ENCODE assay signal across 8 mouse cellular contexts in the genomic region with DNA sequence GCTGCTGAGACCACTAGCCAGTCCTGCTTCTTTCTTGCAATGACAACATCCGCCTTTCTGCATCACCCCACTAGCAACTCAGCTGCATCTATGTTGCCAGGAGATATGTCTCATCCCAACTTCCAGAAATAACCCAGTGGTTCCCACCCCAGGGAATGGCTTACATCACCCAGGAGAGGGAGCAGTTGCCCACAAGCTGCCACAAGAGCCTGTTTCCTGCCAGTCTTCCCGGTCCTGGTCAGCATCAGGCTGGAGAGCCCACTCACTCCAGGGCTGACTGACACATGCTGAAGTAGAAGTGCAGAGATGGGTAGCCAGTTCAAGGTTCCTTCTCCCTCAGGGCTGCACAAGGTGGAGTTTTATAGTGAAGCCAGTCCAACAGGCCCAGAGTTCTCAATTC. TPM values are rescaled to one million over a fixed set of nuclear protein-coding genes. Genes with fewer than 3 reads are reported as not detected.
DNase-seq lines count a peak whose midpoint lies in the region; ATAC-seq and TF ChIP-seq lines count a peak whose summit lies in the region.

No protein-coding gene starts in this region.

- TF ChIP-seq POLR2A in cerebellum, adult 2 months (IDR thresholded peaks at IDR 0.05; ENCODE audit: borderline replicate concordance, insufficient read depth, low read length) = no peak
- TF ChIP-seq POLR2A in CH12.LX (IDR thresholded peaks at IDR 0.05; ENCODE audit: low read depth, low read length) (no peak), myocyte (IDR thresholded peaks at IDR 0.05; ENCODE audit: insufficient read length, low read depth) (peak; percentile 31)

- TF ChIP-seq EP300 in CH12.LX (IDR thresholded peaks at IDR 0.05; ENCODE audit: low read length) = no peak

- dilution Hi-C loops in CH12.LX (cut with MboI; ENCODE audit: extremely low pct_ligation_motif_present, extremely low pct_unique_long_range_greater_than_20kb, low sequenced_read_pairs) = no loop called here

- H3K9ac ChIP-seq in CH12.LX (ENCODE audit: insufficient read depth, low read depth) = no peak overlapping the region
- no peak overlapping the region for H3K9ac ChIP-seq in embryonic facial prominence, embryonic 15.5 days
- H3K9ac ChIP-seq in heart, embryonic 15.5 days = peak overlapping the region; percentile 5; the same call in 1 of the 2 replicates

- no peak for ATAC-seq in cerebellum, adult (ENCODE audit: insufficient number of reproducible peaks, low FRiP score, low TSS enrichment)
- no peak for ATAC-seq in embryonic facial prominence, embryonic 15.5 days (ENCODE audit: insufficient number of reproducible peaks, low FRiP score, low TSS enrichment, low read depth)
- ATAC-seq in heart, embryonic 15.5 days (replicated peaks; ENCODE audit: insufficient number of reproducible peaks, insufficient read depth, low FRiP score, low read depth) = no peak

- H3K4me1 ChIP-seq in cerebellum, adult 2 months (ENCODE audit: control insufficient read depth, insufficient read depth, low read length) = 0 out of 2 replicates have a peak, but pooled peaks cover 3% of the 10 kb centered on the region
- peaks cover 2 to 13% of the 10 kb centered on the region in 2 experiments; a peak in 3 of 4 replicates for H3K4me1 ChIP-seq in CH12.LX (ENCODE audit: control insufficient read depth in 1 of 2, insufficient read depth in 2 of 2)
- peaks cover 67% of the 10 kb centered on the region for H3K4me1 ChIP-seq in embryonic facial prominence, embryonic 15.5 days
- peaks cover 61% of the 10 kb centered on the region for H3K4me1 ChIP-seq in heart, embryonic 15.5 days (replicated peaks)

- H3K4me2 ChIP-seq in CH12.LX (ENCODE audit: insufficient read depth, low read depth, poor library complexity, severe bottlenecking) = no peak overlapping the region
- no peak overlapping the region for H3K4me2 ChIP-seq in embryonic facial prominence, embryonic 15.5 days (replicated peaks)
- no peak overlapping the region for H3K4me2 ChIP-seq in heart, embryonic 15.5 days
- no peak overlapping the region for H3K4me2 ChIP-seq in myocyte (ENCODE audit: low read depth)

- H3K9me3 ChIP-seq in CH12.LX (replicated peaks; ENCODE audit: low read length) = no peaks in the 10 kb centered on the region
- no peaks in the 10 kb centered on the region for H3K9me3 ChIP-seq in embryonic facial prominence, embryonic 15.5 days (replicated peaks)
- no peaks in the 10 kb centered on the region for H3K9me3 ChIP-seq in heart, embryonic 15.5 days (replicated peaks)

- 16% methylated on average over 2 of the region's 2 CpGs for WGBS in cerebellum, adult 2 months
- WGBS in embryonic facial prominence, embryonic 15.5 days = 27% methylated on average over 2 of the region's 2 CpGs
- 15% methylated on average over 2 of the region's 2 CpGs for WGBS in heart, embryonic 15.5 days

- peak; percentile 60 to 70 for DNase-seq in cerebellum, adult 2 months
- DNase-seq in CH12.LX (ENCODE audit: extremely low read depth) = no peak
- peak; percentile 62 to 85 for DNase-seq in left cerebral cortex, adult 8-10 months (ENCODE audit: low spot score in 2 of 2)
- no peak for DNase-seq in c-Kit-positive CD71-positive TER-119-positive erythroid progenitor cells, embryonic 14.5 days (ENCODE audit: low spot score)

- in situ Hi-C loops in CH12.LX (cut with MboI; ENCODE audit: low pct_ligation_motif_present, low pct_unique_long_range_greater_than_20kb, low sequenced_read_pairs) = loop anchor here (5.0 kb wide), 1 partner anchor 36 kb away; no protein-coding TSS in a partner anchor

- H3K4me3 ChIP-seq in cerebellum, adult 2 months (replicated peaks; ENCODE audit: insufficient read depth, low read depth, low read length) = no peak overlapping the region
- H3K4me3 ChIP-seq in CH12.LX (replicated peaks in 1 of 3; ENCODE audit: low read depth in 2 of 3, low read length in 2 of 3, poor library complexity in 1 of 3) (no peak overlapping the region), myocyte (no peak overlapping the region)
- H3K4me3 ChIP-seq in embryonic facial prominence, embryonic 15.5 days (replicated peaks) = no peak overlapping the region
- no peak overlapping the region for H3K4me3 ChIP-seq in heart, embryonic 15.5 days

- H3ac ChIP-seq in myocyte (ENCODE audit: control insufficient read depth, insufficient read length) = no peak overlapping the region

- TF ChIP-seq CTCF in cerebellum, adult 2 months (IDR thresholded peaks at IDR 0.05; ENCODE audit: borderline replicate concordance, insufficient read depth, low read depth, low read length) = peak; percentile 65
- peak in 1 of 2 experiments; percentile 24; a peak in 1 of 4 replicates for TF ChIP-seq CTCF in CH12.LX (conservative IDR thresholded peaks at IDR 0.05 in 1 of 2, IDR thresholded peaks at IDR 0.05 in 1 of 2; ENCODE audit: low read depth in 2 of 2, low read length in 2 of 2)

- TF ChIP-seq RAD21 in CH12.LX (IDR thresholded peaks at IDR 0.05; ENCODE audit: low read depth, low read length) = no peak; the same call in 1 of the 2 replicates

- peaks cover 14% of the 10 kb centered on the region for H3K79me2 ChIP-seq in CH12.LX (replicated peaks; ENCODE audit: control insufficient read depth, extremely low read depth, insufficient read depth, poor library complexity, severe bottlenecking)
- peaks cover 32% of the 10 kb centered on the region for H3K79me2 ChIP-seq in myocyte (ENCODE audit: control insufficient read depth, insufficient read depth)

- H3K27ac ChIP-seq in cerebellum, adult 2 months (ENCODE audit: insufficient read depth, low read length) = no peak overlapping the region
- no peak overlapping the region for H3K27ac ChIP-seq in CH12.LX (ENCODE audit: insufficient read depth, low read depth)
- H3K27ac ChIP-seq in embryonic facial prominence, embryonic 15.5 days (replicated peaks) = peak overlapping the region; percentile 63; the same call in 1 of the 2 replicates
- H3K27ac ChIP-seq in heart, embryonic 15.5 days = peak overlapping the region; percentile 45

- H3K27me3 ChIP-seq in cerebellum, adult 2 months (ENCODE audit: control insufficient read depth, insufficient read depth, low read length) = no peaks in the 10 kb centered on the region
- H3K27me3 ChIP-seq in CH12.LX (replicated peaks) (no peaks in the 10 kb centered on the region), myocyte (ENCODE audit: control insufficient read depth, insufficient read depth, insufficient read length) (no peaks in the 10 kb centered on the region)
- H3K27me3 ChIP-seq in embryonic facial prominence, embryonic 15.5 days = no peaks in the 10 kb centered on the region
- H3K27me3 ChIP-seq in heart, embryonic 15.5 days = no peaks in the 10 kb centered on the region

- H3K36me3 ChIP-seq in CH12.LX (replicated peaks in 1 of 2; ENCODE audit: control insufficient read depth in 1 of 2, insufficient read depth in 1 of 2, low read length in 1 of 2) = peaks cover 11 to 38% of the 10 kb centered on the region in 2 experiments
- peaks cover 47% of the 10 kb centered on the region for H3K36me3 ChIP-seq in embryonic facial prominence, embryonic 15.5 days
- H3K36me3 ChIP-seq in heart, embryonic 15.5 days = peaks cover 31% of the 10 kb centered on the region
- no peaks in the 10 kb centered on the region for H3K36me3 ChIP-seq in myocyte (ENCODE audit: control insufficient read depth, insufficient read depth)

RNA-seq across cellular contexts. Expression of a gene that starts 3.4 kb away (rescaled TPM):
- polyA plus RNA-seq in cerebellum, adult 2 months (2012; rRNA removed) = 226 and 230 TPM in 2 replicates
- 47.5 and 55.1 TPM in 2 replicates for total RNA-seq in CH12.LX (2012; rRNA removed)
- 44.1 and 45.8 TPM in 2 replicates for total RNA-seq in CH12.LX (2014; rRNA removed)
- 72.2 and 76.1 TPM in 2 replicates for polyA plus RNA-seq in CH12.LX (2012; ENCODE audit: insufficient read length, low read depth)
- 11.5 and 13.0 TPM in 2 replicates for polyA plus RNA-seq in embryonic facial prominence, embryonic 15.5 days (2015; fragmentation: Nextera tagmentation; extraction: Ambion mirVana)
- 6.6 and 9.8 TPM in 2 replicates for polyA plus RNA-seq in heart, embryonic 15.5 days (2015; fragmentation: Nextera tagmentation; extraction: Ambion mirVana)
- 100 to 1,000 TPM; 214 to 232 (median 222) TPM for total RNA-seq in left cerebral cortex, adult 8-10 months (2022)
- 69.4 TPM for polyA plus RNA-seq in myocyte (2012; fragmentation: generic; extraction: Trizol)

RNA-seq across cellular contexts. Expression of a gene that starts 9.5 kb away (rescaled TPM):
- 14.3 and 14.8 TPM in 2 replicates for polyA plus RNA-seq in cerebellum, adult 2 months (2012; rRNA removed)
- total RNA-seq in CH12.LX (2012; rRNA removed) = 13.0 and 13.2 TPM in 2 replicates
- total RNA-seq in CH12.LX (2014; rRNA removed) = 6.1 and 7.1 TPM in 2 replicates
- polyA plus RNA-seq in CH12.LX (2012; ENCODE audit: insufficient read length, low read depth) = 15.2 and 15.4 TPM in 2 replicates
- polyA plus RNA-seq in embryonic facial prominence, embryonic 15.5 days (2015; fragmentation: Nextera tagmentation; extraction: Ambion mirVana) = 21.0 and 22.1 TPM in 2 replicates
- polyA plus RNA-seq in heart, embryonic 15.5 days (2015; fragmentation: Nextera tagmentation; extraction: Ambion mirVana) = 12.1 and 13.2 TPM in 2 replicates
- total RNA-seq in left cerebral cortex, adult 8-10 months (2022) = 10 to 100 TPM; 61.3 to 75.7 (median 69.9) TPM
- 42.5 TPM for polyA plus RNA-seq in myocyte (2012; fragmentation: generic; extraction: Trizol)

RNA-seq across cellular contexts. Expression of a gene that starts 19.8 kb away (rescaled TPM):
- 9.2 and 10.9 TPM in 2 replicates for polyA plus RNA-seq in cerebellum, adult 2 months (2012; rRNA removed)
- total RNA-seq in CH12.LX (2012; rRNA removed) = 6.5 and 7.4 TPM in 2 replicates
- total RNA-seq in CH12.LX (2014; rRNA removed) = 2.0 and 2.2 TPM in 2 replicates
- polyA plus RNA-seq in CH12.LX (2012; ENCODE audit: insufficient read length, low read depth) = 6.5 and 7.0 TPM in 2 replicates
- 3.3 TPM in 2 replicates for polyA plus RNA-seq in embryonic facial prominence, embryonic 15.5 days (2015; fragmentation: Nextera tagmentation; extraction: Ambion mirVana)
- polyA plus RNA-seq in heart, embryonic 15.5 days (2015; fragmentation: Nextera tagmentation; extraction: Ambion mirVana) = 1.7 and 2.9 TPM in 2 replicates
- total RNA-seq in left cerebral cortex, adult 8-10 months (2022) = 10 to 100 TPM; 12.1 to 12.9 (median 12.8) TPM
- polyA plus RNA-seq in myocyte (2012; fragmentation: generic; extraction: Trizol) = 5.6 TPM

RNA-seq across cellular contexts. Expression of a gene that starts 20.6 kb away (rescaled TPM):
- polyA plus RNA-seq in cerebellum, adult 2 months (2012; rRNA removed) = 29.0 and 29.6 TPM in 2 replicates
- 11.7 and 12.1 TPM in 2 replicates for total RNA-seq in CH12.LX (2012; rRNA removed)
- total RNA-seq in CH12.LX (2014; rRNA removed) = 10.7 and 13.9 TPM in 2 replicates
- polyA plus RNA-seq in CH12.LX (2012; ENCODE audit: insufficient read length, low read depth) = 10.2 and 10.6 TPM in 2 replicates
- 13.2 and 14.7 TPM in 2 replicates for polyA plus RNA-seq in embryonic facial prominence, embryonic 15.5 days (2015; fragmentation: Nextera tagmentation; extraction: Ambion mirVana)
- 6.6 and 9.5 TPM in 2 replicates for polyA plus RNA-seq in heart, embryonic 15.5 days (2015; fragmentation: Nextera tagmentation; extraction: Ambion mirVana)
- total RNA-seq in left cerebral cortex, adult 8-10 months (2022) = 10 to 100 TPM; 21.2 to 24.5 (median 22.2) TPM
- 8.8 TPM for polyA plus RNA-seq in myocyte (2012; fragmentation: generic; extraction: Trizol)

RNA-seq across cellular contexts. Expression of a gene that starts 26.4 kb away (rescaled TPM):
- polyA plus RNA-seq in cerebellum, adult 2 months (2012; rRNA removed) = 121 and 124 TPM in 2 replicates
- total RNA-seq in CH12.LX (2012; rRNA removed) = 17.5 and 21.7 TPM in 2 replicates
- total RNA-seq in CH12.LX (2014; rRNA removed) = 2.2 and 2.5 TPM in 2 replicates
- 31.2 and 34.5 TPM in 2 replicates for polyA plus RNA-seq in CH12.LX (2012; ENCODE audit: insufficient read length, low read depth)
- 46.3 and 50.6 TPM in 2 replicates for polyA plus RNA-seq in embryonic facial prominence, embryonic 15.5 days (2015; fragmentation: Nextera tagmentation; extraction: Ambion mirVana)
- polyA plus RNA-seq in heart, embryonic 15.5 days (2015; fragmentation: Nextera tagmentation; extraction: Ambion mirVana) = 22.9 and 27.4 TPM in 2 replicates
- 100 to 1,000 TPM; 196 to 238 (median 227) TPM for total RNA-seq in left cerebral cortex, adult 8-10 months (2022)
- polyA plus RNA-seq in myocyte (2012; fragmentation: generic; extraction: Trizol) = 65.8 TPM

Comparison
In these comparisons a context has a peak if more than half of its experiments do, and no peak if none do; other contexts are left out.
1. DNase-seq: peak in cerebellum, adult 2 months (2 of 2) and left cerebral cortex, adult 8-10 months (2 of 2); none in CH12.LX (single experiment) and c-Kit-positive CD71-positive TER-119-positive erythroid progenitor cells, embryonic 14.5 days (single experiment).
2. H3K27ac ChIP-seq: peak in embryonic facial prominence, embryonic 15.5 days (single experiment) and heart, embryonic 15.5 days (single experiment); none in cerebellum, adult 2 months (single experiment) and CH12.LX (single experiment).